ENCODE assay signal across 25 mouse cellular contexts in genomic region chr5:52519921-52520320, GRCm38 (mm10). TPM values are rescaled to one million over a fixed set of nuclear protein-coding genes. Genes with fewer than 3 reads are reported as not detected.
DNase-seq lines count a peak whose midpoint lies in the region; ATAC-seq and TF ChIP-seq lines count a peak whose summit lies in the region.
"Had no signal": no experiment of that assay in that cellular context is flagged by ENCODE, and none has a peak within 500 bp of the region (broad histone marks: within the 10 kb centered on the region; RNA-seq: fewer than 3 reads in every experiment).

No protein-coding gene starts in this region.

- TF ChIP-seq POLR2A in kidney, adult 2 months (IDR thresholded peaks at IDR 0.05; ENCODE audit: low read depth, low read length): no peak

- H3K27ac ChIP-seq in kidney, adult 2 months (ENCODE audit: insufficient read depth, low read depth, low read length): peak overlapping the region; percentile 48; the same call in 1 of the 2 replicates
- no peak overlapping the region for H3K27ac ChIP-seq in kidney, embryonic 16.5 days (ENCODE audit: low read length)
- H3K27ac ChIP-seq: embryonic facial prominence, embryonic 10.5 days; embryonic facial prominence, embryonic 12.5 days; forebrain, embryonic 13.5 days had no signal

- H3K36me3 ChIP-seq in kidney, adult 2 months (ENCODE audit: control insufficient read depth, insufficient read depth, low read length): no peaks in the 10 kb centered on the region
- H3K36me3 ChIP-seq in kidney, embryonic 16.5 days (ENCODE audit: insufficient read depth, low read length): no peaks in the 10 kb centered on the region
- no peaks in the 10 kb centered on the region for H3K36me3 ChIP-seq in megakaryocyte, embryonic 14.5 days (replicated peaks; ENCODE audit: low read length)
- H3K36me3 ChIP-seq: embryonic facial prominence, embryonic 10.5 days; embryonic facial prominence, embryonic 12.5 days; G1E had no signal

- H3K4me1 ChIP-seq in kidney, adult 2 months (ENCODE audit: control insufficient read depth, insufficient read depth, low read length): peaks cover 5% of the 10 kb centered on the region; the same call in 1 of the 2 replicates
- 0 out of 2 replicates have a peak, but pooled peaks cover 4% of the 10 kb centered on the region for H3K4me1 ChIP-seq in kidney, embryonic 16.5 days (ENCODE audit: insufficient read depth, low read length)
- H3K4me1 ChIP-seq in megakaryocyte, embryonic 14.5 days: peaks cover 16% of the 10 kb centered on the region
- H3K4me1 ChIP-seq: embryonic facial prominence, embryonic 12.5 days; forebrain, embryonic 13.5 days had no signal

- H3K27me3 ChIP-seq in kidney, adult 2 months (replicated peaks; ENCODE audit: control insufficient read depth, insufficient read depth, low read length): no peaks in the 10 kb centered on the region
- 0 out of 2 replicates have a peak, but pooled peaks cover 5% of the 10 kb centered on the region for H3K27me3 ChIP-seq in kidney, embryonic 16.5 days (ENCODE audit: insufficient read depth, low read length)
- H3K27me3 ChIP-seq in megakaryocyte, embryonic 14.5 days (replicated peaks): peaks cover 17% of the 10 kb centered on the region
- H3K27me3 ChIP-seq: CH12.LX; forebrain, embryonic 13.5 days; Patski had no signal

- peaks cover 4% of the 10 kb centered on the region for H3K9me3 ChIP-seq in kidney, embryonic 16.5 days (ENCODE audit: low read length)
- H3K9me3 ChIP-seq in megakaryocyte, embryonic 14.5 days: peaks cover 32% of the 10 kb centered on the region
- H3K9me3 ChIP-seq: embryonic facial prominence, embryonic 12.5 days; forebrain, embryonic 13.5 days had no signal

- H3K9ac ChIP-seq in kidney, embryonic 16.5 days (replicated peaks; ENCODE audit: low read length): no peak overlapping the region
- H3K9ac ChIP-seq: embryonic facial prominence, embryonic 12.5 days; forebrain, embryonic 13.5 days had no signal

- no peak overlapping the region for H3K4me2 ChIP-seq in kidney, embryonic 16.5 days (replicated peaks; ENCODE audit: low read depth, low read length)
- H3K4me2 ChIP-seq: embryonic facial prominence, embryonic 12.5 days; forebrain, embryonic 13.5 days had no signal

- peak; percentile 47 for DNase-seq in kidney, adult 11 months
- DNase-seq in kidney, postnatal 4 days: no peak
- peak; percentile 79 for DNase-seq in kidney, adult 2 months
- DNase-seq in kidney, postnatal 14 days: no peak
- peak; percentile 72 for DNase-seq in kidney, adult 9 months
- DNase-seq: adrenal gland, adult 8-10 months; adrenal gland, postnatal 14 days; adrenal gland, postnatal 36 days; B cell, adult 2 months; cerebellum, adult 11-12 months; cerebellum, adult 2 months; cerebellum, adult 9-10 months; cerebellum, postnatal 10 days; cerebellum, postnatal 25 days had no signal

- no peak overlapping the region for H3K4me3 ChIP-seq in kidney, adult 2 months (ENCODE audit: insufficient read depth, low read depth, low read length)
- H3K4me3 ChIP-seq in kidney, embryonic 16.5 days (ENCODE audit: low read length): no peak overlapping the region
- peak overlapping the region; percentile 33 for H3K4me3 ChIP-seq in megakaryocyte, embryonic 14.5 days (replicated peaks)
- H3K4me3 ChIP-seq: embryonic facial prominence, embryonic 10.5 days; embryonic facial prominence, embryonic 12.5 days; forebrain, embryonic 13.5 days had no signal

- TF ChIP-seq CTCF in kidney, adult 2 months (conservative IDR thresholded peaks at IDR 0.05; ENCODE audit: insufficient read depth, insufficient read length, low read depth, low read length): no peak

- no peak for ATAC-seq in kidney, embryonic 16.5 days (ENCODE audit: low FRiP score, low TSS enrichment)
- ATAC-seq in megakaryocyte, adult 5-6 weeks (ENCODE audit: poor library complexity, severe bottlenecking): no peak
- ATAC-seq: activated CD4-positive, CD25-positive, alpha-beta regulatory T cell, adult 4 months; CD4-positive, CD25-positive, alpha-beta regulatory T cell, adult 4 months; forebrain, embryonic 13.5 days; Patski had no signal

- WGBS in kidney, adult 2 months: 40% methylated on average over 2 of the region's 2 CpGs
- WGBS in kidney, embryonic 16.5 days: 79% methylated on average over 2 of the region's 2 CpGs

RNA-seq across cellular contexts. Expression of gene Lgi2, which starts 46.3 kb away (rescaled TPM):
- 0.25 and 0.39 TPM in 2 replicates for polyA plus RNA-seq in kidney, adult 2 months (2012; rRNA removed)
- 2.5 and 2.9 TPM in 2 replicates for polyA plus RNA-seq in kidney, embryonic 16.5 days (2015; fragmentation: Nextera tagmentation; extraction: Ambion mirVana)
- not detected in 2 replicates for polyA plus RNA-seq in megakaryocyte, embryonic 14.5 days (2012; ENCODE audit: insufficient read depth, low replicate concordance)
- total RNA-seq in megakaryocyte, adult 5-6 weeks (2015): not detected in 2 replicates
- not detected in 2 replicates for total RNA-seq in megakaryocyte, adult 5-6 weeks (2017)
- total RNA-seq: CH12.LX had no signal
- polyA plus RNA-seq: activated CD4-positive, CD25-positive, alpha-beta regulatory T cell, adult 4 months; CD4-positive, CD25-positive, alpha-beta regulatory T cell, adult 4 months; G1E had no signal

RNA-seq across cellular contexts. Expression of gene Ccdc149, which starts 48.6 kb away (rescaled TPM):
- polyA plus RNA-seq in kidney, adult 2 months (2012; rRNA removed): 1.4 and 1.7 TPM in 2 replicates
- polyA plus RNA-seq in kidney, embryonic 16.5 days (2015; fragmentation: Nextera tagmentation; extraction: Ambion mirVana): 3.4 and 3.5 TPM in 2 replicates
- 0.07 TPM in 1 of 2 replicates, not detected in the other for polyA plus RNA-seq in megakaryocyte, embryonic 14.5 days (2012; ENCODE audit: insufficient read depth, low replicate concordance)
- total RNA-seq in megakaryocyte, adult 5-6 weeks (2015): 0.09 TPM in 1 of 2 replicates, not detected in the other
- not detected in 2 replicates for total RNA-seq in megakaryocyte, adult 5-6 weeks (2017)
- total RNA-seq: CH12.LX, G1E had no signal
- polyA plus RNA-seq: activated CD4-positive, CD25-positive, alpha-beta regulatory T cell, adult 4 months; CD4-positive, CD25-positive, alpha-beta regulatory T cell, adult 4 months; G1E had no signal

Comparison
In these comparisons a context has a peak if more than half of its experiments do, and no peak if none do; other contexts are left out.
1. DNase-seq: peak in kidney, adult 11 months (single experiment), kidney, adult 2 months (single experiment) and kidney, adult 9 months (single experiment); none in kidney, postnatal 4 days (0 of 2) and kidney, postnatal 14 days (single experiment).